Mouse (Mus musculus) spleen, adult 2 months (tissue): ENCODE results near the gene Tmem229b.

Experiments used
- CTCF ChIP-seq: fragments of 200-500 bp; IDR thresholded peaks from 2 replicates; pipeline ENCODE4 v1.5.1; 2011; ENCODE audit warnings: mild to moderate bottlenecking, inconsistent platforms; ENCODE audit not compliant: insufficient read depth, insufficient read length, insufficient replicate concordance; ENCODE audit errors: extremely low read depth
- POLR2A ChIP-seq: fragments of 200-500 bp; IDR thresholded peaks from 2 replicates; pipeline ENCODE4 v1.6.1; 2011; ENCODE audit warnings: low read depth, low read length, inconsistent platforms

GRCm38 (mm10) chr12:79034331-79034730 lies 26.9 kb upstream of the Tmem229b start:
- TF ChIP-seq CTCF = no peak
- no peak for TF ChIP-seq POLR2A
